Mouse (Mus musculus): Measurements from ENCODE around the gene Slc5a4b. TPM values are rescaled to one million over a fixed set of nuclear protein-coding genes. Genes with fewer than 3 reads are reported as not detected.
"Not testable (repeated sequence)": the region's sequence is repeated elsewhere in the genome, so short reads cannot be mapped to it uniquely, and the experiment has no call there.

Slc5a4b gene
- polyA plus RNA-seq, 1 experiment from 2014 or later: not detected

DNA sequence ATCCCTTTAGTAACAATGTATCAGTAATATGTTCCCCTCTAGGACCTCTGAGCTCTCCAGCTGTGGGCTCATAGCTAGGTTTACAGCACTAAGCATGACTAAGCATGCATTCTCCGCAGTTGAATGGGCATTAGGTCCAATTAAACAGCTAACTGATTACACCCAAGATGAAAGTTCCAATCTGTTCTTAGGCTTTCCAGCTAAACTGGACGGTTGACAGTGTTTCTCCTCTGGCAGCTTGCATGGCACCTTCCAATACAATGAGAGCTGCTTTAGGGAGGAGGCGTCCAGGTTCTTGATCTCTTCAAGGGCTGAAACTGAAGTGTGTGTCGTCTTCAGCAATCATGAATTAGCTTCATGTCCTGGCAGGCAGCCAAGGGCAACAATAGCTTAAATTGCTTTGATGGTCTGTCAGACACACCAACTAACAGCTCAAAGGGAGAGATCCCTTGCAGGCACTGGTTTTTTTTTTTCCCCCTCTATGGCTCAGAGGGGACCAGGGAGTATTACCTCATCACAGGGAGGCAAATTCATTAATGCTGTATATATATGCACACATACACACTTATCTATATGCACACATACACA is 9.5 kb upstream of the Slc5a4b start:
- Histone ChIP-seq H3K4me1 (ENCODE audit: control insufficient read depth, insufficient read depth, low read depth, low read length) (no peaks in the 10 kb centered on the region), H3K4me3 (ENCODE audit: low read length) (no peak overlapping the region), H3K27ac (ENCODE audit: low read depth, low read length) (no peak overlapping the region), H3K4me2 (ENCODE audit: low read length) (no peak overlapping the region), H3K9ac (ENCODE audit: low read depth, low read length) (no peak overlapping the region), H3K36me3 (ENCODE audit: control insufficient read depth, insufficient read depth, low read length) (no peaks in the 10 kb centered on the region), H3K27me3 (replicated peaks; ENCODE audit: control insufficient read depth, insufficient read depth, low read length) (no peaks in the 10 kb centered on the region), H3K9me3 (ENCODE audit: control insufficient read depth, low read length) (no peaks in the 10 kb centered on the region)
- ATAC-seq: no peak
- 34% methylated on average over 4 of the region's 4 CpGs for WGBS

GRCm38 (mm10) chr10:76118741-76119140 is 8.0 kb upstream of the Slc5a4b start:
- WGBS: 17% methylated on average over 1 of the region's 1 CpGs
- ATAC-seq: no peak
- H3K27ac ChIP-seq (ENCODE audit: low read depth, low read length): no peak overlapping the region
- H3K9me3 ChIP-seq (ENCODE audit: control insufficient read depth, low read length): no peaks in the 10 kb centered on the region
- no peaks in the 10 kb centered on the region for H3K4me1 ChIP-seq (ENCODE audit: control insufficient read depth, insufficient read depth, low read depth, low read length)
- H3K9ac ChIP-seq (ENCODE audit: low read depth, low read length): no peak overlapping the region
- no peaks in the 10 kb centered on the region for H3K27me3 ChIP-seq (replicated peaks; ENCODE audit: control insufficient read depth, insufficient read depth, low read length)
- H3K36me3 ChIP-seq (ENCODE audit: control insufficient read depth, insufficient read depth, low read length): no peaks in the 10 kb centered on the region
- H3K4me2 ChIP-seq (ENCODE audit: low read length): no peak overlapping the region
- H3K4me3 ChIP-seq (ENCODE audit: low read length): no peak overlapping the region

- Histone ChIP-seq H3K4me1 (ENCODE audit: control insufficient read depth, insufficient read depth, low read depth, low read length) (no peaks in the 10 kb centered on the region), H3K27ac (ENCODE audit: low read depth, low read length) (no peak overlapping the region), H3K9ac (ENCODE audit: low read depth, low read length) (no peak overlapping the region), H3K9me3 (ENCODE audit: control insufficient read depth, low read length) (no peaks in the 10 kb centered on the region), H3K4me3 (ENCODE audit: low read length) (no peak overlapping the region), H3K36me3 (ENCODE audit: control insufficient read depth, insufficient read depth, low read length) (no peaks in the 10 kb centered on the region), H3K27me3 (replicated peaks; ENCODE audit: control insufficient read depth, insufficient read depth, low read length) (no peaks in the 10 kb centered on the region), H3K4me2 (ENCODE audit: low read length) (no peak overlapping the region)
- WGBS: 27% methylated on average over 5 of the region's 5 CpGs
- no peak for ATAC-seq
Observed at GRCm38 (mm10) chr10:76117966-76118365, 7.2 kb upstream of the Slc5a4b start.

GRCm38 (mm10) chr10:76097368-76097767 is 13.4 kb downstream of the Slc5a4b start:
- ATAC-seq: no peak
- no peak overlapping the region for H3K9ac ChIP-seq (ENCODE audit: low read depth, low read length)
- no peak overlapping the region for H3K4me2 ChIP-seq (ENCODE audit: low read length)
- no peak overlapping the region for H3K4me3 ChIP-seq (ENCODE audit: low read length)
- H3K27me3 ChIP-seq (replicated peaks; ENCODE audit: control insufficient read depth, insufficient read depth, low read length): no peaks in the 10 kb centered on the region
- H3K4me1 ChIP-seq (ENCODE audit: control insufficient read depth, insufficient read depth, low read depth, low read length): no peaks in the 10 kb centered on the region
- H3K9me3 ChIP-seq (ENCODE audit: control insufficient read depth, low read length): no peaks in the 10 kb centered on the region
- H3K36me3 ChIP-seq (ENCODE audit: control insufficient read depth, insufficient read depth, low read length): no peaks in the 10 kb centered on the region
- WGBS: 71% methylated on average over 9 of the region's 9 CpGs
- no peak overlapping the region for H3K27ac ChIP-seq (ENCODE audit: low read depth, low read length)

GRCm38 (mm10) chr10:76096580-76096979 is 14.2 kb downstream of the Slc5a4b start:
- no peak for ATAC-seq
- Histone ChIP-seq H3K9me3 (ENCODE audit: control insufficient read depth, low read length) (no peaks in the 10 kb centered on the region), H3K4me3 (ENCODE audit: low read length) (no peak overlapping the region), H3K9ac (ENCODE audit: low read depth, low read length) (no peak overlapping the region), H3K4me1 (ENCODE audit: control insufficient read depth, insufficient read depth, low read depth, low read length) (no peaks in the 10 kb centered on the region), H3K27ac (ENCODE audit: low read depth, low read length) (no peak overlapping the region), H3K27me3 (replicated peaks; ENCODE audit: control insufficient read depth, insufficient read depth, low read length) (no peaks in the 10 kb centered on the region), H3K4me2 (ENCODE audit: low read length) (no peak overlapping the region), H3K36me3 (ENCODE audit: control insufficient read depth, insufficient read depth, low read length) (no peaks in the 10 kb centered on the region)
- WGBS: 95% methylated on average over 8 of the region's 8 CpGs

DNA sequence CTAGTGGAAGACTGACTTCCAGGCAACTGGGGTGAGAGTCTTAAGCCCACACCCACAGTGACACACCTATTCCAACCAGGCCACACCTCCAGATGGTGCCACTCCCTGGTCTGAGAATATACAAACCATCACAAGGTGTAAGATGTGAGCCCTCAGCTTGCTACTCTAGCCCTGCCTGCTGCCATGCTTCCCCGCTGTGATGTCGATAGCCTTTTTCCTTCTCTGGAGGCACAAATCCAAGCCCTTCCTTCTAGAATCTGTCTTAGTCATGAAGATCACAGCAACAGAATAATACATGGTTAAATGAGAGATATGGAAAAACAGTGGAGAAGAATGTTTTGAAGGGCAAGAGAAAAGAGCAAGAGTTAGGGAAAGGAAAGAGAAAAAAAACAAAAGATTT is 33.8 kb downstream of the Slc5a4b start:
- ATAC-seq; H3K36me3 ChIP-seq (ENCODE audit: control insufficient read depth, insufficient read depth, low read length): not testable (repeated sequence)
- 91% methylated on average over 2 of the region's 2 CpGs for WGBS

DNA sequence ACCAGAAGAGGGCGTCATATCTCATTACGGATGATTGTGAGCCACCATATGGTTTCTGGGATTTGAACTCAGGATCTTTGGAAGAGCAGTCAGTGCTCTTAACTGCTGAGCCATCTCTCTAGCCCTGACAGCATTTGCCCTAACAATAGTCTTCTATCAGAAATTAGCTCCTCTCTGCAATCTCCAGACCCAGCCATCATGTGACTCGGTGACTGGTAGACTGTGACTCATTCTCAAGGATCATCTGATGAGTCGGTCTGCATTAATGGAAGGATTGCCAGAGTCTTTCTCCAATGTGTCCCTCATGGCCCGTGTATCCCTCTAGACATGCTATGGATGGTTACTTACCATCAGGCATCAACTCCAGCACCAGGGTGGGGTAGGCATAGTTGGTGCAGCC is 38.7 kb downstream of the Slc5a4b start:
- H3K27ac ChIP-seq (ENCODE audit: low read depth, low read length); H3K9ac ChIP-seq (ENCODE audit: low read depth, low read length); ATAC-seq; H3K4me2 ChIP-seq (ENCODE audit: low read length); H3K9me3 ChIP-seq (ENCODE audit: control insufficient read depth, low read length); H3K4me3 ChIP-seq (ENCODE audit: low read length); H3K36me3 ChIP-seq (ENCODE audit: control insufficient read depth, insufficient read depth, low read length); H3K4me1 ChIP-seq (ENCODE audit: control insufficient read depth, insufficient read depth, low read depth, low read length); H3K27me3 ChIP-seq (replicated peaks; ENCODE audit: control insufficient read depth, insufficient read depth, low read length): not testable (repeated sequence)
- 94% methylated on average over 5 of the region's 5 CpGs for WGBS

More for the DNA sequence above, 33.8 kb downstream of the Slc5a4b start:
- H3K4me2 ChIP-seq (ENCODE audit: low read length); H3K9ac ChIP-seq (ENCODE audit: low read depth, low read length); H3K9me3 ChIP-seq (ENCODE audit: control insufficient read depth, low read length); H3K27ac ChIP-seq (ENCODE audit: low read depth, low read length); H3K4me1 ChIP-seq (ENCODE audit: control insufficient read depth, insufficient read depth, low read depth, low read length); H3K4me3 ChIP-seq (ENCODE audit: low read length); H3K27me3 ChIP-seq (replicated peaks; ENCODE audit: control insufficient read depth, insufficient read depth, low read length): not testable (repeated sequence)

- no peak; the same call in 1 of the 2 replicates for ATAC-seq
- no peaks in the 10 kb centered on the region for H3K4me1 ChIP-seq (ENCODE audit: control insufficient read depth, insufficient read depth, low read depth, low read length)
- no peak overlapping the region for H3K9ac ChIP-seq (ENCODE audit: low read depth, low read length)
- H3K27me3 ChIP-seq (replicated peaks; ENCODE audit: control insufficient read depth, insufficient read depth, low read length): no peaks in the 10 kb centered on the region
- no peak overlapping the region for H3K4me2 ChIP-seq (ENCODE audit: low read length)
- 26% methylated on average over 12 of the region's 12 CpGs for WGBS
- no peaks in the 10 kb centered on the region for H3K36me3 ChIP-seq (ENCODE audit: control insufficient read depth, insufficient read depth, low read length)
- no peak overlapping the region for H3K4me3 ChIP-seq (ENCODE audit: low read length)
- no peaks in the 10 kb centered on the region for H3K9me3 ChIP-seq (ENCODE audit: control insufficient read depth, low read length)
- H3K27ac ChIP-seq (ENCODE audit: low read depth, low read length): no peak overlapping the region
Observed at GRCm38 (mm10) chr10:76067674-76068613, 42.8 kb downstream of the Slc5a4b start.

DNA sequence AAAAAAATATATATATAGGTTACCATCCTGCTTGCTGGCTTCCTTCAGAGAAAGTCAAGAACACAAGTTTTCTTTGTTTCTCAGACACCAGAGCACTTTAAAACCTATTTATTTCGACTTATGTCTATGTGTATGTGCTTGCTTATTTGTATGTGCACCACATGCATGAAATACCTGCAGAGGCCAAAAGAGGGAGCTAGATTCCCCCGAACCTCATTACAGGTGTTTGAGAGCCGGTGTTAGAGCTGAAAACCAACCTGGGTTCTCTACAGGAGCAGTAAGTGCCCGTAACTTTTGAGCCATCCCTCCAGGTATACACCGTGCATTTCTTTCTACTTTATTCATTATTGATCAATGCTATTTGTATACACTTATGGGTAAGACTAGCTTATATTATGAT is 48.3 kb downstream of the Slc5a4b start:
- ATAC-seq: no peak
- 92% methylated on average over 5 of the region's 5 CpGs for WGBS

More for the DNA sequence above, 48.3 kb downstream of the Slc5a4b start:
- Histone ChIP-seq H3K9me3 (ENCODE audit: control insufficient read depth, low read length) (no peaks in the 10 kb centered on the region), H3K9ac (ENCODE audit: low read depth, low read length) (no peak overlapping the region), H3K4me2 (ENCODE audit: low read length) (no peak overlapping the region), H3K4me3 (ENCODE audit: low read length) (no peak overlapping the region), H3K36me3 (ENCODE audit: control insufficient read depth, insufficient read depth, low read length) (no peaks in the 10 kb centered on the region), H3K4me1 (ENCODE audit: control insufficient read depth, insufficient read depth, low read depth, low read length) (no peaks in the 10 kb centered on the region), H3K27ac (ENCODE audit: low read depth, low read length) (no peak overlapping the region), H3K27me3 (replicated peaks; ENCODE audit: control insufficient read depth, insufficient read depth, low read length) (no peaks in the 10 kb centered on the region)
